Mouse (Mus musculus): ENCODE measurements around the gene Golm1. TPM values are rescaled to one million over a fixed set of nuclear protein-coding genes. Genes with fewer than 3 reads are reported as not detected.
A peak's percentile ranks its signal among the peaks of the same experiment; 100 is the strongest.

The Golm1 gene
- polyA plus RNA-seq, 1 experiment from 2014 or later, result 54.3 TPM

DNA sequence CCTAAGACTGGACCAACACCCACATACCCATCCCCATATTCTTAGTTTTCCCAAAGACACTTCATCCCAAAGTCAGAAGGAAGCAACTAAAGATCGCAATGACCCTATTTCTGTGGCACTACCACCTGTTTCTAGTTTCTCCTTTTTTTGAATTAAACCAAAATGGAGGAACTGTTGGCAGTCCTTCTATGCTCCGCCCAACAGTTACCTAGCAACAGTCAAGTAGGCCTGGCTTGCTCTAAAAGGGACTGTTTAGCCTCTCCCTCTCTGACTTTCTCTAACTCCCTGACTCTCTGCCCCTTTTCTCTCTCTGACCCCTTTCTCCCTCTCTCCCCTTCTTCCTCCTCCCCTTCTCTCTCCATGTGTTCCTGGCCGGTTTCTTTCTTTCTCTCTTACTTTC lies 9.6 kb upstream of the Golm1 start:
- no peaks in the 10 kb centered on the region for H3K4me1 ChIP-seq (replicated peaks; ENCODE audit: control insufficient read depth, insufficient read depth)
- WGBS, result 87% methylated on average over 3 of the region's 3 CpGs
- no peak for DNase-seq (ENCODE audit: low spot score)

DNA sequence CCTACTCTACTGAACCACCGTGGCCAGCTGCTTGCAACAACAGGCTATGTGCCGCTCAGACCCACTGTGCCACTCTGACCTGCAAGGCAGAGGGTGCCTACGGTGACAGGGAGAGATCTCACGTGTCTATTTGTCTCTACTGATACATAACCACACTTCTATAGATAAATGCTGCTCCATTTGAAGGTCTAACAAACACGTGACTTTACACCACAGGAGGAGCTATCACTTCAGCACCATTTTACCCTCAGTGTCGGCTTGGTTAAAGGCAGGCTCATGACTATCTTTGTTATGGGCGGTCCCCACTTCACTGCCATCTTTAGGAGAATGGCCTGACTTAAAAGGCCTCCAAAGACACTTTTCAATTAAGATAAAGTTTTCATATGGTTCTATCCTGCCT lies 7.0 kb upstream of the Golm1 start:
- Histone ChIP-seq H3K9ac (ENCODE audit: low read length) (no peak overlapping the region), H3K4me2 (replicated peaks; ENCODE audit: low read depth) (no peak overlapping the region), H3K4me1 (replicated peaks; ENCODE audit: control insufficient read depth, insufficient read depth) (no peaks in the 10 kb centered on the region), H3K27ac (replicated peaks) (no peak overlapping the region), H3K4me3 (ENCODE audit: low read depth, low read length) (no peak overlapping the region), H3K9me3 (ENCODE audit: control insufficient read depth, low read length) (no peaks in the 10 kb centered on the region), H3K36me3 (ENCODE audit: control insufficient read depth, insufficient read depth, low read length) (no peaks in the 10 kb centered on the region), H3K27me3 (ENCODE audit: control insufficient read depth, insufficient read depth, low read length) (no peaks in the 10 kb centered on the region)
- TF ChIP-seq CTCF (IDR thresholded peaks at IDR 0.05; ENCODE audit: low read depth) (no peak), EP300 (optimal IDR thresholded peaks at IDR 0.05) (no peak)
- DNase-seq (ENCODE audit: low spot score), result no peak
- ATAC-seq (ENCODE audit: low FRiP score, low TSS enrichment), result no peak
- WGBS, result 17% methylated on average over 7 of the region's 7 CpGs

More for the DNA sequence above, 9.6 kb upstream of the Golm1 start:
- ATAC-seq (ENCODE audit: low FRiP score, low TSS enrichment), result no peak
- no peak for TF ChIP-seq EP300 (optimal IDR thresholded peaks at IDR 0.05)
- no peak for TF ChIP-seq CTCF (IDR thresholded peaks at IDR 0.05; ENCODE audit: low read depth)
- Histone ChIP-seq H3K4me2 (replicated peaks; ENCODE audit: low read depth) (no peak overlapping the region), H3K9ac (ENCODE audit: low read length) (no peak overlapping the region), H3K9me3 (ENCODE audit: control insufficient read depth, low read length) (no peaks in the 10 kb centered on the region), H3K27ac (replicated peaks) (no peak overlapping the region), H3K36me3 (ENCODE audit: control insufficient read depth, insufficient read depth, low read length) (no peaks in the 10 kb centered on the region), H3K4me3 (ENCODE audit: low read depth, low read length) (no peak overlapping the region), H3K27me3 (ENCODE audit: control insufficient read depth, insufficient read depth, low read length) (no peaks in the 10 kb centered on the region)

DNA sequence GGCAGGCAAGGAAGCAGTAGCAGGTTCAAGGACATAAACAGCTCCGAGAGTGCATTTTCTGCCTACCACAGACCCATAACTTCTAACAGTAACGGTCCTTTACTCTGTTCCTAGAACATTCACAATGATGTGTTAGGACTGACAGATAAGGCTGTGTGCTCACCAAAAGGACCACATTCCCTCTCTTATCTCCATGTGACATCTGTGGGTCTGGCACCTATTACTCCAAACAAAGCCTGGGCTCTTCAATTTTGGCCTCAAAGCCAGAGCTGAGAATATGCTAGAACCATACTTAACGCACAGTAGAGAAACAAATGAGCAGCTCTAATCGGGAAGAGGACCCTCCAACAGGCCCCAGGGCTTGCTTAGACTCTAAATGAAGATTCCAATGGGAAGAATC lies 4.3 kb upstream of the Golm1 start:
- WGBS, result 69% methylated on average over 4 of the region's 4 CpGs
- H3K4me3 ChIP-seq (ENCODE audit: low read depth, low read length), result no peak overlapping the region

DNA sequence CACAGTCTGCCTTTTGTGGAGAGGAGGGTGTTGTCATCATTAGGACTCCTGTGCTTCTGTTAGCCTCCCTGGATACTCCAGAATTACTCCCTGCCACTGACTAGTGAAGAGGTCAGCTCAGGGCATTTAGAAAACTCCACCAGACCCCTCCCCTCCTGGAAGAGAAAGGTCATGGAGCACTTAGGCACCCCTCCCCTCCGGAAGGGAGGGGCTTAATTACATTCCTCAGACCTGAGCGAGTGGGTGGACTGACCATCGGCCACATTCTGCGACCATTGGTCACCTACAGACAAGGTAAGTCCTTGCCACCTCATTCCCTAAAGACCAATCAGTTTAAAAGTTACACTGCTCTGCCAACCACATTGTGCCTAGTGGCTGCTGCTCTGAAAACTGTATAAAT lies 3.7 kb upstream of the Golm1 start:
- WGBS, result 40% methylated on average over 4 of the region's 4 CpGs
- H3K27me3 ChIP-seq (ENCODE audit: control insufficient read depth, insufficient read depth, low read length), result no peaks in the 10 kb centered on the region
- H3K9ac ChIP-seq (ENCODE audit: low read length), result no peak overlapping the region
- no peak overlapping the region for H3K4me3 ChIP-seq (ENCODE audit: low read depth, low read length)
- no peaks in the 10 kb centered on the region for H3K4me1 ChIP-seq (replicated peaks; ENCODE audit: control insufficient read depth, insufficient read depth)
- no peak overlapping the region for H3K4me2 ChIP-seq (replicated peaks; ENCODE audit: low read depth)
- no peak for TF ChIP-seq EP300 (optimal IDR thresholded peaks at IDR 0.05)
- TF ChIP-seq CTCF (IDR thresholded peaks at IDR 0.05; ENCODE audit: low read depth), result no peak
- no peak overlapping the region for H3K27ac ChIP-seq (replicated peaks)
- no peaks in the 10 kb centered on the region for H3K36me3 ChIP-seq (ENCODE audit: control insufficient read depth, insufficient read depth, low read length)
- ATAC-seq (ENCODE audit: low FRiP score, low TSS enrichment), result no peak
- DNase-seq (ENCODE audit: low spot score), result no peak
- no peaks in the 10 kb centered on the region for H3K9me3 ChIP-seq (ENCODE audit: control insufficient read depth, low read length)

More for the DNA sequence above, 4.3 kb upstream of the Golm1 start:
- TF ChIP-seq CTCF (IDR thresholded peaks at IDR 0.05; ENCODE audit: low read depth) (no peak), EP300 (optimal IDR thresholded peaks at IDR 0.05) (no peak)
- no peaks in the 10 kb centered on the region for H3K4me1 ChIP-seq (replicated peaks; ENCODE audit: control insufficient read depth, insufficient read depth)
- DNase-seq (ENCODE audit: low spot score), result no peak
- H3K4me2 ChIP-seq (replicated peaks; ENCODE audit: low read depth), result no peak overlapping the region
- ATAC-seq (ENCODE audit: low FRiP score, low TSS enrichment), result no peak
- H3K27ac ChIP-seq (replicated peaks), result no peak overlapping the region
- no peaks in the 10 kb centered on the region for H3K27me3 ChIP-seq (ENCODE audit: control insufficient read depth, insufficient read depth, low read length)
- H3K36me3 ChIP-seq (ENCODE audit: control insufficient read depth, insufficient read depth, low read length), result no peaks in the 10 kb centered on the region
- H3K9me3 ChIP-seq (ENCODE audit: control insufficient read depth, low read length), result no peaks in the 10 kb centered on the region
- H3K9ac ChIP-seq (ENCODE audit: low read length), result no peak overlapping the region

DNA sequence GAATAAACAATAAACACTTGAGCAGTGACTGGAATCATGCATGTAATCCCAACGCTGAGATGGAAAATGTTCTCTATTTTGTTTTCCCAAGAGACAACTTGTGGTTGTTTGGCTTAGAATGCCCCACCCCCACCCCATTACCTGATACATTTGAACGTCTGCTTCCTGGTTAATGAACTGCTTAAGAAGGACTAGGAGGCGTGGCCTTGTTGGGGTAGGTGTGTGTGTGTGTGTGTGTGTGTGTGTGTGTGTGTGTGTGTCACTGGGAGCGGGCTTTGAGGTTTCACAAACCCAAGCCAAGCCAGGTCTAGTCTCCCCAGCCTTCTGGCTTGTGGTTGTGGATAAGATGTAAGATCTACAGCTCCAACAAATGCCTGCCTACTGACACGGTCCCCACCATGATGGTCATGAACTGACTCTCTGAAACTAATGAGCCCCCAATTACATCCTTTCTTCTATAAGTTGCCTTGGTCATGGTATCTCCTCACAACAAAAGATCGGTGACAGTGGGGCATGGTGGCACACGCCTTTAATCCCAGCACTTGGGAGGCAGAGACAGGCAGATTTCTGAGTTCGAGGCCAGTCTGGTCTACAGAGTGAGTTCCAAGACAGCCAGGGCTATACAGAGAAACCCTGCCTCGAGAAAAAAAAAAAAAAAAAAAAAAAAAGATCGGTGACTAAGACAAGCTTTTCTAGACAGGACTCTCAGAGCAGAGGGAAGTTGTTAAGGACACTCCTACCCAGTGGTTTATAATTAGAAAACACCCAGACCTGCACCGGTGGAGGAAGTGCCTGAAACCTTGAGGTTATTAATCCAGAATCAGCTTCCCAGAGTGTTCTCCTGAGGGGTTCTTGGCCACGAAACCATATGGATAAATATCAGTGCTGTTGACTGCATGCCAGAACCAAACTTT lies 962 bp upstream of the Golm1 start:
- WGBS, result 62% methylated on average over 12 of the region's 12 CpGs

DNA sequence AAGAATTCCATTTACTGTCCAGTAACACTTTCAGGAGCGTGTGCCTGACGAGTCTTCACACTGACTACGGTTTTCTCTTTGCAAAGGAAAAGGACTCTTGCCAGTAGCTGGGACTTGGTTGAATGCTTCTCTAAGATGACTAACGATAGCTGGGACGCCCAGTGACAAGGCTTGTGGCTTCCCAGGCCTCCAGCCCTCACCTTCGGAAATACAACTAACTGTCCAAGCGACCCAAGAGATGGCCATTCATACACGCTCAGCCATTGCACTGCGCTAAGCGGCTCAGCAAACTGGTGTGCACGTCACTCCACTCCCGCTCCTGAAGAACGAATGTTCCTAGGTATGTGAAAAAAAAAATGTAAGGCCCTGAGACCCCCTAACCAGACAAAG lies 855 bp downstream of the Golm1 start:
- Histone ChIP-seq H3K4me2 (replicated peaks; ENCODE audit: low read depth) (peak overlapping the region; percentile 82), H3K36me3 (ENCODE audit: control insufficient read depth, insufficient read depth, low read length) (no peaks in the 10 kb centered on the region), H3K27me3 (ENCODE audit: control insufficient read depth, insufficient read depth, low read length) (no peaks in the 10 kb centered on the region), H3K9me3 (ENCODE audit: control insufficient read depth, low read length) (no peaks in the 10 kb centered on the region), H3K4me3 (ENCODE audit: low read depth, low read length) (peak overlapping the region; percentile 74), H3K9ac (ENCODE audit: low read length) (peak overlapping the region; percentile 79), H3K27ac (replicated peaks) (no peak overlapping the region), H3K4me1 (replicated peaks; ENCODE audit: control insufficient read depth, insufficient read depth) (no peaks in the 10 kb centered on the region)
- DNase-seq (ENCODE audit: low spot score) (no peak), ATAC-seq (ENCODE audit: low FRiP score, low TSS enrichment) (no peak)
- 3% methylated on average over 13 of the region's 13 CpGs for WGBS
- TF ChIP-seq EP300 (optimal IDR thresholded peaks at IDR 0.05) (no peak), CTCF (IDR thresholded peaks at IDR 0.05; ENCODE audit: low read depth) (no peak)

More for the DNA sequence above, 962 bp upstream of the Golm1 start:
- H3K9ac ChIP-seq (ENCODE audit: low read length), result no peak overlapping the region
- no peak overlapping the region for H3K4me2 ChIP-seq (replicated peaks; ENCODE audit: low read depth)
- H3K27ac ChIP-seq (replicated peaks), result no peak overlapping the region
- ATAC-seq (ENCODE audit: low FRiP score, low TSS enrichment), result no peak
- no peak for TF ChIP-seq EP300 (optimal IDR thresholded peaks at IDR 0.05)
- TF ChIP-seq CTCF (IDR thresholded peaks at IDR 0.05; ENCODE audit: low read depth), result no peak
- no peaks in the 10 kb centered on the region for H3K36me3 ChIP-seq (ENCODE audit: control insufficient read depth, insufficient read depth, low read length)
- DNase-seq (ENCODE audit: low spot score), result no peak
- no peaks in the 10 kb centered on the region for H3K4me1 ChIP-seq (replicated peaks; ENCODE audit: control insufficient read depth, insufficient read depth)
- no peaks in the 10 kb centered on the region for H3K27me3 ChIP-seq (ENCODE audit: control insufficient read depth, insufficient read depth, low read length)
- no peaks in the 10 kb centered on the region for H3K9me3 ChIP-seq (ENCODE audit: control insufficient read depth, low read length)
- H3K4me3 ChIP-seq (ENCODE audit: low read depth, low read length), result no peak overlapping the region
